Comparison of ENCODE assay signal across 23 mouse cellular contexts in genomic region chrX:143044296-143044695, GRCm38 (mm10). TPM values are rescaled to one million over a fixed set of nuclear protein-coding genes. Genes with fewer than 3 reads are reported as not detected.
A peak's percentile ranks its signal among the peaks of the same experiment; 100 is the strongest.
DNase-seq lines count a peak whose midpoint lies in the region; ATAC-seq and TF ChIP-seq lines count a peak whose summit lies in the region.
"Had no signal": no experiment of that assay in that cellular context is flagged by ENCODE, and none has a peak within 500 bp of the region (broad histone marks: within the 10 kb centered on the region; RNA-seq: fewer than 3 reads in every experiment).

No protein-coding gene starts in this region.

- DNase-seq in spleen, adult 12 weeks (ENCODE audit: low spot score), result peak; percentile 15
- DNase-seq in spleen, adult 18-20 months, result no peak
- DNase-seq in left cerebral cortex, adult 2 months (ENCODE audit: extremely low spot score in 1 of 2, low spot score in 2 of 2), result no peak
- DNase-seq in gastrocnemius, adult 8-10 months (ENCODE audit: low spot score in 2 of 2), result no peak
- DNase-seq in right cerebral cortex, postnatal 36 days (ENCODE audit: low spot score in 2 of 2), result no peak
- DNase-seq: adrenal gland, postnatal 25 days; cerebellum, adult 2 months; forebrain, postnatal 0 days; heart, postnatal 10 days; kidney, adult 2 months; kidney, postnatal 10 days; left cerebral cortex, postnatal 4 days; lung, postnatal 36 days had no signal

- intact Hi-C loops in left cerebral cortex, adult 2 months (cut with DNase I), result loop anchor here (10.0 kb wide), 1 partner anchor 349 kb away; no protein-coding TSS in a partner anchor

- ATAC-seq in liver, embryonic 15.5 days (ENCODE audit: insufficient read depth), result peak; percentile 96
- ATAC-seq: CD4-positive, CD25-positive, alpha-beta regulatory T cell, adult 4 months; forebrain, postnatal 0 days; inflammation-experienced regulatory T-cells, adult 6 months had no signal

- H3K9me3 ChIP-seq in erythroblast, embryonic 14.5 days (ENCODE audit: control insufficient read depth, low read length), result 0 out of 2 replicates have a peak, but pooled peaks cover 2% of the 10 kb centered on the region
- H3K9me3 ChIP-seq in liver, embryonic 15.5 days (replicated peaks), result no peaks in the 10 kb centered on the region
- H3K9me3 ChIP-seq: embryonic facial prominence, embryonic 12.5 days; hindbrain, embryonic 12.5 days had no signal

- 46% methylated on average over 4 of the region's 4 CpGs for WGBS in liver, embryonic 15.5 days (ENCODE audit: insufficient replicate concordance)

- H3K9ac ChIP-seq in liver, embryonic 15.5 days, result no peak overlapping the region
- H3K9ac ChIP-seq: embryonic facial prominence, embryonic 12.5 days; forebrain, postnatal 0 days; hindbrain, embryonic 12.5 days had no signal

- no peak for TF ChIP-seq CTCF in left cerebral cortex, adult 2 months (IDR thresholded peaks at IDR 0.05)

- H3K4me2 ChIP-seq in liver, embryonic 15.5 days, result peak overlapping the region; percentile 41
- H3K4me2 ChIP-seq: embryonic facial prominence, embryonic 12.5 days; heart, embryonic 11.5 days; hindbrain, embryonic 12.5 days; midbrain, embryonic 11.5 days had no signal

- H3K4me1 ChIP-seq in erythroblast, embryonic 14.5 days (ENCODE audit: control insufficient read depth), result peaks cover 59% of the 10 kb centered on the region
- peaks cover 23% of the 10 kb centered on the region for H3K4me1 ChIP-seq in liver, embryonic 15.5 days (replicated peaks)
- H3K4me1 ChIP-seq: embryonic facial prominence, embryonic 12.5 days; hindbrain, embryonic 12.5 days had no signal

- H3K27me3 ChIP-seq in erythroblast, embryonic 14.5 days (ENCODE audit: control insufficient read depth), result no peaks in the 10 kb centered on the region
- H3K27me3 ChIP-seq in liver, embryonic 15.5 days, result no peaks in the 10 kb centered on the region

- H3K36me3 ChIP-seq in erythroblast, embryonic 14.5 days (ENCODE audit: control insufficient read depth), result no peaks in the 10 kb centered on the region
- no peaks in the 10 kb centered on the region for H3K36me3 ChIP-seq in liver, embryonic 15.5 days (replicated peaks)
- H3K36me3 ChIP-seq: embryonic facial prominence, embryonic 12.5 days; hindbrain, embryonic 12.5 days had no signal

- H3K4me3 ChIP-seq in erythroblast, embryonic 14.5 days (replicated peaks), result peak overlapping the region; percentile 22
- no peak overlapping the region for H3K4me3 ChIP-seq in liver, embryonic 15.5 days (replicated peaks)
- H3K4me3 ChIP-seq in left cerebral cortex, adult 2 months, result no peak overlapping the region
- H3K4me3 ChIP-seq: embryonic facial prominence, embryonic 12.5 days; hindbrain, embryonic 12.5 days had no signal

- H3K27ac ChIP-seq in liver, embryonic 15.5 days (replicated peaks), result peak overlapping the region; percentile 86
- no peak overlapping the region for H3K27ac ChIP-seq in left cerebral cortex, adult 2 months
- H3K27ac ChIP-seq: embryonic facial prominence, embryonic 12.5 days; hindbrain, embryonic 12.5 days had no signal

RNA-seq across cellular contexts. Expression of gene Rtl9, which starts 55.1 kb away (rescaled TPM):
- polyA plus RNA-seq in erythroblast, embryonic 14.5 days (2012), result not detected in 2 replicates
- polyA plus RNA-seq in liver, embryonic 15.5 days (2015; fragmentation: Nextera tagmentation; extraction: Ambion mirVana), result 0.03 TPM in 1 of 2 replicates, not detected in the other
- 1 to 10 TPM in 1 of 2 experiments, under 1 TPM in 1; 0.79 to 1.2 TPM for total RNA-seq in left cerebral cortex, adult 2 months (2021)
- under 1 TPM; 0.07 to 0.17 (median 0.11) TPM for total RNA-seq in gastrocnemius, adult 8-10 months (2022)
- total RNA-seq: adrenal gland, postnatal 25 days; ES-E14; liver, adult 2 months had no signal
- polyA plus RNA-seq: CD4-positive, CD25-positive, alpha-beta regulatory T cell, adult 4 months; inflammation-experienced regulatory T-cells, adult 6 months; liver, adult 2 months had no signal
